Mouse (Mus musculus): ENCODE measurements around the gene Thpo.

- TF ChIP-seq POLR2A (IDR thresholded peaks at IDR 0.05; ENCODE audit: control insufficient read depth, extremely low read depth, insufficient read depth, low read length, poor library complexity) (no peak), CTCF (IDR thresholded peaks at IDR 0.05; ENCODE audit: borderline replicate concordance, control insufficient read depth, extremely low read depth, insufficient read depth, low read length, poor library complexity) (no peak)
These were observed 8.6 kb downstream of the Thpo start for GRCm38 (mm10) chr16:20725750-20726149.

Measured in thymus, adult 2 months (tissue).